Mouse (Mus musculus): Measurements from ENCODE around the gene S100a11.
"Not testable (repeated sequence)": the region's sequence is repeated elsewhere in the genome, so short reads cannot be mapped to it uniquely, and the experiment has no call there.

The S100a11 gene

DNA sequence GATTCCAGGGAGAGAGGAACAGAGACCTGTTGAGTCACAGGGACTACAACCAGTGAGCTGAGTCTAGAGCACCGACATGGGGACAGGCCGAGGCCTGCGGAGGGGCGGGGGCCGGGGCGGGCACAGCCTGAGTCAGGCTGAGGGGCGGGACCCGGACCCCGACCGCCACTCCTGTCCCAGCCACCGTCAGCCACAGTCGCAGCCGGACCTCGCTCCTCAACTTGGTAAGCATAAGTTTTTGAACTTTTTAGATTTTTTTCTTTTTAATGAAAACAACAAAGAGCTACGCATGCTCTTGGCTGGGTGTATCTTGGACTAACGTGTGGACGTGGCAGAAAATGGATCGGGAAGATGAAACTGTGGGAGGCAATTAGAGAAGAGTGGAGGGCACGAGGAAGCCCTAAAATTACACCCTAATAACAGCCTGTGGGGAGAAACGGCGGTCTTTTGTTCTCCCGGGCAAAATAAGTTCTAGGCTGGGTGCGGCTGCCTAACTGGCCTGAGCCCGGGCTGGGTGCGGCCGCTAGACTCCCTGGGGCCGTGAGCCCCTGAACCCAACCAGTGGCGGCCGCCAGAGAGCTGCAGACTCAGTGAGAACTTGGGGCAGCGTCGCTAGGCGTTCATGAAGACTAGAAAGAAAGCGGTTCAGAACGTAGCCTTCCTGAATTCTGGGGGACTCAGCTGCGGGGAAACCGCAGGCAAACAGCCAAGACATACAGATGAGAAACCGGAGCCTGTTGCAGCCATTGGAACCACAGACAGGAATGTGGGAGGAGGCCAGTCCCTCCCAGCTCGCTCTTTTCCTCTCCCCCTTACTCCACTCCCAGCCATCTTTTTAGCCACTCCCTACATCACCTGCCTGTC, at the start of gene S100a11:
S100a11 (plus strand) TSS at position 159 of the 864 bp plus-strand sequence.
- peak; percentile 68 for DNase-seq (ENCODE audit: extremely low spot score)

DNA sequence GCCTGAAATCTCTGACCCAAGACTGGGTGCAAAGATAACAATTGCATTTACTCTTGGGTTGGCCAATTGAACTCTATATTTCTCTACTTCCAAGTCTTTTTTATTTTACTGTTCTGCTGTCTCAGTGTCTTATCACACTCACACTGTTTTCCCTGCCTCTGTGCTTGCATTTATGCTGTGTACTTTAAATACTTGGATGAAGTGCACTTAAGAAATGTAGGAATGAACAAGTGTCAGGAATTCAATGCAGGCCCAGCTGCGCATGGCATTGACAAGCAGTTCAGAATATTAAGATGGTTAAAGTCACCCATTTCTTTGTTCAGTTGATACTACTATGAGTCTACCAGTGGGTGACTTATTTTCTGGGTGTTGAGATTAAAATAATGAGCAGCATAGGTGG, 40.2 kb upstream of the S100a11 start:
- DNase-seq (ENCODE audit: extremely low spot score) = no peak

DNA sequence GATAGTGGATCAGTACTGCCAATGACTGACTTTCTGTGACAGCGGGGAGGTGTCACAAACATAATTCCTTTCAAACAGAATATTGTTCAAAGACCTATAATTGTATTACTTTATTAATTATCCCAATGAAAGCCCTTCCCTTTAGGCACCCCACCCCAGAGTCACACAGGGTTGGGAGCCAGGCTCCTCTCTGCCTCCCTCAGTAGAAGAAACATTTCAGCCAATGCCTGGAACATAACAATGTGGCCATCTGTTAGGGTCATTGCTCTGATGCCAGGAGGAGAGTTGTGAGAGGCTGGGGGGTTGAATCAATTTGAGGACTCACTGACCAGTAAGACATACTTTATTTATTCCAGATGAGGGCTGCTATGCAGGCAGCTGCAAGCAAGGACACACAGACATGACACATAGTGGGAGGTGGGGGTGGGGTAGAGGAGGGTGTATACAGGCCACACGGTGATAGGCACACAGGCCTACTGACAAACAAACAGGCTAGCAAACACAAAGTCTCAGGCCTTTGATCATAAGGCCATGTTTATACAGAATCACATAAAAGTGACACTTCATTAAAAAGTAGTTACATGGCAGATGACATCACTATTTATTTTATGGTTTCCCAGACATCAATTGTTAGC, 38.2 kb upstream of the S100a11 start:
- no peak for DNase-seq (ENCODE audit: extremely low spot score)

DNA sequence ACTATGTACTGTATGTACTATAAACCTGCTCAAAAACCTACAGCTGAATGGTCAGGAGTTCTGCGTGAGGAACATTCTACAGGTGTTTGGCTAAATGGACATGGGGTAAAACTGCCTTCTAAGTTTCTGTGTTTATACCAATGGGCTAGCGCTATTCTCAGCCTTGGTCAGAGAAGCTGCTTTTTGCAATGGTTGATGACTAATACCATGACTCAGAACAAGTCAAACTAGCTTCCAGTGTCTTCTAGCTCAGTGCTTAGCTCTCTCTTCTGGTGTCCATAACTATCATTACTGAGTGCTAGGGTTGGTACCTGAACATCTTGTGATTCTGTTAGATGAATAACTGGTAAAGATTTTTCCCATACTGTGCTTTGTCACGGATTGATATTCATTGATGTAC, 34.7 kb upstream of the S100a11 start:
- no peak for DNase-seq (ENCODE audit: extremely low spot score)

DNA sequence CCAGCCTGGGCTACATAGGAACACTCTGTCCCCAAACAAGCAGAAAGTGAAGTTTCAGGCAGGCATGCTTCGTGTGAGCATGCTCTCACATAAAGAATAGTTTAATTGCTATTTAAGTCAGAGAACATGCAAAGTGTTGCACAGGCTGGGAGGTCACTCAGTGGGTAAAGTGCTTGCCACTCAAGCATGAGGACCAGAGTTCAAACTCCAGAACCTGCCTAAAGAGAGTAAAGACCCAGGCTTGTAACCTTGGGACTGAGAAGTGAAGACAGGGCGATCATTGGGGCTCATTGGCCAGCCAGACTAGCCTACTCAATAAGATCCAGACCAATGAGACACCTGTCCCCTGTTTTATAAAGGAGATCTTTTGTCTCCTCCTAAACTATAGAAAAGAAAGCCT, 31.7 kb upstream of the S100a11 start:
- no peak for DNase-seq (ENCODE audit: extremely low spot score)

DNA sequence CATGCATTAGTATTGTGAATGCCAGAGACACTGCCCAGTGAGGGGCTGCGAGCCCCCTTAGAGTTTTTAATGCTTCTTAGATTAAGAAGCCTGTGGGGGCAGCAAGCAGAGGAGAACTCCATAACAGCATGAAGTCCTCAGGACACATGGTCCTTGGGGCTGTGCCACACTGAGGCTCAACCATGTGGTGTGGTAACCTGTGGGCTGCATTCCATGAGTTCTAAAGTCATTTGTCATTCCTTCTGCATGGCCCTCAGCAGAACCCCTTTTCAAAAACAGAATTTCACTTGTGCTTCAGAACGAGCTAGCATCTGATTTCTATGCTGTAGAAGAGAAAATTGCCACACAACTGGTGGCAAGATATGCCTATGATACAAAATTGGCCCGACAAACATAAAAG, 28.1 kb upstream of the S100a11 start:
- no peak for DNase-seq (ENCODE audit: extremely low spot score)

DNA sequence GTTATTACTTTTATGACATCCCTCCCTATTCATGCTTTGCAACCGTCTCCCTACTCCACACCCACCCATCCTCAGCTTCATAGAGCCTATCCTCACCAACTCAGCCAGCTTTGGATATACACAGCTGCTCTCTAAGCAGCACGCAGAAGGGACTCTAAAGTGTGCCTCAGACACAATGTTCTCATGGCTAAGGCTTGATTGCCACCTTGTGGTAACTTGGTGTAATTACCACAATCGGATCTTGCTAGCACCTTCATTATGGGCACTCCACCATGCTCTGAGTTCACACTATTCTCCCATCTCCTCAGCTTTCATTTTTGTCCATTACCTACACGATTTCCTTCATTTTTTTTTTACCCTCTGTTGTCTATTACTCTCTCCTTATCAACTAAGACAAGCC, 26.3 kb upstream of the S100a11 start:
- peak; percentile 59 for DNase-seq (ENCODE audit: extremely low spot score)

DNA sequence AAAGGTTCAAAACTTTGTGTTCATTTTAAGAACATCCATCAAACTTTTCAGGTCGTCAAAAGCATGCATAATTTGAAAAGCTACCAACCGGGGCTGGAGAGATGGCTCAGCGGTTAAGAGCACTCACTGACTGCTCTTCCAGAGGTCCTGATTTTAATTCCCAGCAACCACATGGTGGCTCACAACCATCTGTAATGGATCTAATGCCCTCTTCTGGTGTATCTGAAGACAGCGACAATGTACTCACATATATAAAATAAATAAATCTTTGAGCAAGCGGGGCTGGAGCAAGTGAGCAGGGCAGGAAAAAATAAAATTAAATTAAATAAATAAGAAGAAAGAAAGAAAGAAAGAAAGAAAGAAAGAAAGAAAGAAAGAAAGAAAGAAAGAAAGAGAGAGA, 25.5 kb upstream of the S100a11 start:
- not testable (repeated sequence) for DNase-seq (ENCODE audit: extremely low spot score)

DNA sequence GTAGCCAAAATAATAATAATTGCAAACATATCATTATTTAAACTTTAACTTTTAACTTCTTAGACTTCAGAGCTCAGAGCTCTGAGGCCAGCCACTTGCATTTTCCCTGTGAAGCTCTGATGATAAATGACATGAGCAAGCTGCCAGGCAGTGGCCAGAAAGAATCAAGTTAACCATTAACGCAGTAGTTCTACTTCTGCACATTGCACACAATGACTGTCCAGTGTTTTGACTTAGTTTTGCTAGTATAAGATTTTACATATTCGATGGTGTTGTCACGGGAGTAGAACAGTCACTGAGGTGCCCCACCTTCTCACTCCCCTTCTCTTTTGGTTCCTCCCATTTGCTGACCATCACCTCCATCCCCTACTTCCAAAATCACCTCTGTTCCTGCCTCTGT, 23.2 kb upstream of the S100a11 start:
- no peak for DNase-seq (ENCODE audit: extremely low spot score)

DNA sequence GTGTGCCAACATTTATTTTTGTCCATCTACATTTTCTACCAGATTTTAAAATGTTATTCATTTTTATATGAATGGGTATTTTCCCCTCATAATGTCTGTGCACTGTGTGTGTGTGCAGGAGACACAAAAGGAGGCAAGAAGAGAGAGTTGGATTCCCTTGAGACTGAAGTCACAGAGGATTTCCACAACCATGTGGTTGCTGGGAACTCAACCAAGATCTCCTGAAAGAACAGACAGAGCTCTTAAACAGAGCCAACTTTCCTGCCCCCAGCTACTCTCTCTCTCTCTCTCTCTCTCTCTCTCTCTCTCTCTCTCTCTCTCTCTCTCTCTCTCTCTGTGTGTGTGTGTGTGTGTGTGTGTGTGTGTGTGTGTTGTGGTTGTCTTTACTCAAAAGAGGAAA, 21.2 kb upstream of the S100a11 start:
- no peak for DNase-seq (ENCODE audit: extremely low spot score)

DNA sequence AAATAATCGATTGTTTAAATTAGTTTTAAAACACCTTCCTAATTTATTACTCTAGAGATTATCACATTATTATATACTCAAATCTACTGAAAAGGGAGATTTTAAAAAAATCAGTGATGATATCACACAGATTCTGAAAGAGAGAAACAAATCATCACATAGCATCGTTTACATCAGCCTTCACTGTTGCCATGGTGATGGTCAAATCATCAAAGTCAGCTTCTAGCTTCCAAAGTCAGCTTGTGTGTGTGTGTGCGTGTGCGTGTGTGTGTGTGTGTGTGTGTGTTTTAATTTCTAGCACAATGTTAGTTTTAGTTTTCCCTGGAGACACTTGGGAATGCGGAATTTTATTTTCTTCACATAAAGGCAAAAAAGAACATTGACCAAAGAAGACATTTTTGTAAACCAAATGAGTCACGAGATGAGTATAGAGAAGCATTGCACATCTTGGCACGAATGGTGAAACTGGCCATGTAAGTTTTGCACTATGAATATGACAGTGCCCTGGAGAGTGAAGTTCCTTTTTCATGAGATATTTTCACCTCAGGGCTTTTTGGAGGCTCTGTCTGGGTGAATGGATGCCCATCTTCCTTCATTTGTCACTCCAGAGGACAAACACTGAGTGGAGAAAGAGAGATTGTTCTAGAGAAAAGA, 15.6 kb upstream of the S100a11 start:
- DNase-seq (ENCODE audit: extremely low spot score) = no peak

DNA sequence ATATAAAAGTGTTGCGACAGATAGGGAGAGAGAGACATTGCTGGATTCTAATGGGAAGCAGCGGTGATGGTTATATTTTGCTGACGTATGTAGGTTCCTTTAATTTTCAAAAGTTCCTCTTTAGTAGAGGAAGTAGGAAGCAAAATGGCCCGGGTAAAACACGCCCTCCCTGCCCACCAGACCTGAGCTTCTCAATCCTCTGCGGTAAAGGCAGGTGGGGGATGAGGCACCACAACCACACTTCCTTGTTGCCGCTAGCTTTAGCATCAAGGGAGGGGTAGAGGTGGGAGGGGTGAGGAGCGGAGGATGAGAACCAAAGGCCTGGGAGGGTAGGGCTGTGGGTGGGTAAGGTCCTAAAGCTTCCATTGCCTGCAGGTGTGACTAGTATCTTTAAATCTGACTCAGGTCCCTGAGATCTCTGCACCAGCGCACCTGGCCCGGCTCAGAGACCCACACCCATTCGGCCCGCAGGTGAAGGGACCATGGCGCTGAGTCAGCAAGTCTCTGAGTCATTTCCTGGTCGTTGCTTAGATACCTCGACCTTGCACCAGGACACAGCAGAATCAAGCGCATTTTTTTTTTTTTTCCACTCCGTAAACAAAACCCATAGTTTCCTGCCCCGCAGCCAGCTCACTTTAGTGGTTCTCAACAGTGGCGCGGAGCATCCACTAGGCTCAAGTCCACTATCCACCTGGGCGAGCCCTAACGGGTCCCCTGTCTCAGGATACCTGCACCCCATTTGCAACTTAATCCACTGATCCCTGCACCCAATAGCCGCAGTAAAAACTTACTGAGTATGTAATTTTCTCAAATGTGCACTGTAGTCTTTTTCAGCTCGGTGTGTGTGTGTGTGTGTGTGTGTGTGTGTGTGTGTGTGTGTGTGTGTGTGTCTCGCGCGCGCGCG, 14.1 kb upstream of the S100a11 start:
- no peak for DNase-seq (ENCODE audit: extremely low spot score)

DNA sequence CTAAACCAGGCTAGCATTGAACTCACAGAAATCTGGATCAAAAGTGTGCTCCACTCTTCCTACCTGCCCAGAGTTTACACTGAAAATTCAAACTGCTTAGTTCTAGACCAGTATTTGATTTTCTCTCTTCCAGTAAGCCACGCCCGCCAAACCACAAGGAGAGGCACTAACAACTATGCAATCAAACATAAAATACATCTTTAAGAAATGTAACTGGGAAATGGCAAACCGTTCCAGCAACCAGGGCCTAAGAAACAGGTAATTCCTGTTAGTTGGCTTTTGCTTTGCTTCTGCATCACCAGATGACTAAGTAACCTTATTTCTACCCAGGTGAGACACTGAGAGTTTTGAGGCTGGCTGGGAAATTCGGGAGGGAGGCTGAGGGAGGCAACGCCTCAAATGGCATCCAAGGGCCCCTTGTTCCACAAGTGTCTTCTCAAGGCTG, 13.4 kb upstream of the S100a11 start:
- DNase-seq (ENCODE audit: extremely low spot score) = no peak

DNA sequence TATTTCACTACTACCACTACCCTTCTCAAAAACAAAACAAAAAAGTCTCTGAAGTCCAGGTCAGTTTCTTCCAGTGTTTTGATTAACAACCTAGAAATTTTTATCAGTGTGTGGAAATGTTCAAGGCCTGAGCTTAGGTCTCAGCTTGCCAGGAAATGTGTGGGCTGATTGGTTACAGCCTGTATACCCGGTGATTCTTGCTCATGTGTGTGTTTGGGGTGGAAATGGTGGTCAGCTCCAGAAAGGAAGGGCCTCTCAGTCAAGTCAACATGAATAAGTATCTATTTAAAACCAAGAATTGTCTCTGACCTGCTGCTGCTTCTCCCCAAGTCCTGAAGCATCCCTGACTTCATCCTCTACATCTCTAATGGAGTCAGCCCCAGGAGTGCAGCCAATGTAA, 11.0 kb upstream of the S100a11 start:
- no peak for DNase-seq (ENCODE audit: extremely low spot score)

DNA sequence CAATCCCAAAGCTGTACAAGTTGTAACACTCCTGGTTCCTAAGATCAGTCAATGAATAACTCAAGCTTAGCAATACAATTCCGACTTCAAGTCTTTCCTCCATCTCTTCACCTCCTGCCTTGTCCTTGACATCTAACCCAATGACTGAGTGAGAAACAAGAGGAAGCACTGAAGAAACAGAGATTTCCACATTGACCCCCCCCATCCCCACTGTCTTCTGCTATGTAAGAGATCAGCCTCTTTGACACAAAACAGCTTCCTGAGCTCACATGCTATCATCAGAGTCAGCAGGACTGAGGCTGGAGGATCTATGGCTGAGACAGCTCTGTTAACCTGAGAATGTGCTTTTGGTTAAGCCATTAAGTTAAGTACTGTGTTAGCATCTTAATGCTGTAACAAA, 9.3 kb upstream of the S100a11 start:
- DNase-seq (ENCODE audit: extremely low spot score) = no peak

DNA sequence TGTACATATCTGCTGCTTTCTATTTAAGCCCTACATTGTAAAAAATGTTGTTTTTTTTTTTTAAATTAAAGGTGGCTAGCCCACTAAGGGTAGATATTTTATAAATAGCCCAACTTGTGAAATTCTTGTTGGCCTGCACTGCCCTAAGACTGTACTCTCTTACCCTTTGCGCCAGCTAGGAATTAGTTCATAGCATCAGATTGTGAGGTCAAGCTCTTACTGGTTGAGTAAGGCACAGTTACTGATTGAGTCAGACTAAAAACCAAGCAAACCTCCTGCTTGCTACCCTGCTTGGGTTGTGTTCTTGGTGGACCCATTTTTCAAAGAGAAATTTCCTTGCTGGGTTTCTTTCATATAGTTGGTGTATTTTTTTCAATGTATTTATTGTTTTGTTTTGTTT, 8.5 kb upstream of the S100a11 start:
- DNase-seq (ENCODE audit: extremely low spot score) = no peak

DNA sequence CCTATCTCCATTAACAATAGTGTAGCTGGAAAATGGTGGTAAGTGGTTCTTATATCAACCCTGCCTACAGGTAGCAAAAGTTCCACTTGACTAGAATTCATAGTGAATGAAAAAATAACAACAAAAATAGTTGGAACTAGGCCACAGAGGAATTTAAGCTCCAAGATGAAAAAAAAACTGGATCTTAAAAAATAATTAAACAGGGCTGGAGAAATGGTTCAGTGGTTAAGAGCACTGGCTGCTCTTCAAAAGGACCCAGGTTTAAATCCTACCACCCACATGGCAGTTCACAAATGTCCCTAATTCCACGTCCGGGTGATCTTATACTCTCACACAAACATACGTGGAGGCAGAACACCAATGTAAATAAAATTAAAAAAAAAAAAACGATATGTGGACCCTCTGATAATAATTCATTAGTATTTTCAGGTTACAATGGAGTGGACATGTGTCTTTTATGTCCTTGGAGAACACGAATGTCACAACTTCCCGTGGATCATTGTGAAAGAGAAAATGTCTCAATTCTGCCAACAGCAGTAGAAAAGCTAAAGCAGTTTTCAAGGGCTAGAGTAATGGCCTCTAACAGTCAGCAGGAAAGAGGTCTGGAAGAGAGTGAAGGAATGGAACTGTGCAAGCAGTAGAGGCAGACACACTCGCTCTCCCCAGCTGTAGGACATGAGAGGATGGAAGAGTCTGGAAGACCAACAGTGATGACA, 7.7 kb upstream of the S100a11 start:
- DNase-seq (ENCODE audit: extremely low spot score) = no peak

DNA sequence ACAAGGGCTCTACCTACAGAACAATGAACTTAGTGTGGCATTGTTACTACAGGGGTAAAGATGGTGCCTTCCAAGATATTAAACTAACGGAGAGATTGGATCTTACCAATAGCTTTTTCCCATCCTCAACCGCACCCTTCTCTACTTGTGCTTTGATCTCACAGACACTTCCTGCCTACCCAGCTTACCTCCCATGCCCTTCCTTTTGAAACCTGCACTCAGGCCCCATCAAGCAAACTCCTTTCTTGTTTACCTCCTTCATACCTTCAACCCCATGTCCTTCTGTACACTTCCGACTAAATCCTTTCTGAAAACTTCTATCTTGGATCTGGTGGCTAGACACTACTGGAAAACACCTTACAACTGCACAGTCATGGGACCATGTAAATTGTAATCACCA, 5.7 kb upstream of the S100a11 start:
- DNase-seq (ENCODE audit: extremely low spot score) = no peak

DNA sequence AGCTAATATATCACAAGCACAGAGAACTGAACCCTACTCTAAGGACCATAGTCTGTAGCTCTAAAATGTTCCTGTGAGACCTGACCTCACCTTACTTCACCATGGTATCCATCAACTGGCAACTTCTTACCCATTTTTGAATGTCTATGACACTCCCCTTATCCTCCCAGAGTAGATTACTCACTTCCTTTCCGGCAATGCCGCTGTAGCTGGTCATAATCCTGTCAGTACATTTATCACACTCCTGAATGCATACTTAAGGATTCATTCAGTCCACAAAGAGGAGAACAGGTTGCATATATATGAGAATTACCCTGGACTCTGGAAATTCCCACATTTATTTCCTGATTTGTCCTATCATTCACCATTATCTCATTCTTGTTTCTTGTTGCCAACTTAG, 2.9 kb upstream of the S100a11 start:
- DNase-seq (ENCODE audit: extremely low spot score) = no peak

DNA sequence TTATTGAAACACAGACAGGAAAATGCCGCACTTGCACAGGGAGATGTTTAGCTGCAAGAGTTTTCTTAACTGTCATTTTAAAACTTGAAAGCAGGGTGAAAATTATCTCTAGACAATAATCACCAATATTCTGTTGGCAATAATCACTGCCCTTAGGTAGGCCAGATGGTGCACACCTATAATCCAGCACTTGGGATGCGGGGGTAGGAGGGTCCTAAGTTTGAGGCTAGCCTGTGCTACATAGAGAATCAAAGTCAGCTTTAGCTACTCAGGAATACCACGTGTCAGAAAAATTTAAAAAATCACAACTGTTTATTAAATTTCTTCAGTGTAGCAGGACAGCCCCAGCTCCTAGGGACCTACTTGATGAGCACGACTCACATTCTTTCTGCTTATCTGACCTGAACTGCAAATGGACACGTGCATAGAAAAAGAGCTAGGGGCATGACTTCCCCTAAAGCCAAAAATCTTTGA, 395 bp upstream of the S100a11 start:
- no peak for DNase-seq (ENCODE audit: extremely low spot score)

DNA sequence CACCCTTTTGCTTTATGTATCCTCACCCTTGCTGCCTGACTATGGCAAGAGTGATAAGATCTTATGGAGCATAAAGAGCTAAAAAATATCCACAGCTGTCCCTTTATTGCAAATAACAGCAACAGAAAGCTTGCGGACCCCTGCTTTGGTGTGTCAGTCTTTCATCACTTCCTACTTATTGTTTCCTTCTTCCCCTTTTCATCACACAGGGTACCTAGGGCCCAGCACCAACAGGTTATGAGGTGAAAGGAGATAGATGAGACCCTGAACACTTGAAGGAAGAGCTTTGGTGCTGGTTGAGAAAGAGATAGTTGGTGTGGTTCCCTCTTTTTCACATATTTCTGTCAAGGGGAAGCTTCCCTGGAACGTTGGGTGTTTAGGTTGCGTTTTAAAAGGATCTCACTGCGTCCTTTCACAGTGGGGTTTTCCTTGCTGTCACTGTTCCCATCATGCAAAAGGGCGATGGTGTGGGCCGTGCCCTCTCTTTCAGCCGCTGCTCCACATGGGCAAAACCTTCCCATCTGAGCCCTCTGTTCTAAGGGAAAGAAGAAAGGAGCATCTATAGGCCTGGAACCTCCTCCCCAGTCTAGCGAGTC, 1.3 kb downstream of the S100a11 start:
- no peak for DNase-seq (ENCODE audit: extremely low spot score)
